Mouse (Mus musculus) liver, embryonic 11.5 days (tissue): ENCODE measurements around the gene Marcksl1. TPM values are rescaled to one million over a fixed set of nuclear protein-coding genes. Genes with fewer than 3 reads are reported as not detected.

Source experiments
- ATAC-seq: fragments of 200-750 bp; cut with Nextera tagmentation; replicated peaks from 2 replicates; pipeline ENCODE4 v1.8.0; 2017; ENCODE audit warnings: moderate number of reproducible peaks, mild to moderate bottlenecking, moderate TSS enrichment, moderate library complexity; ENCODE audit not compliant: low FRiP score
- DNase-seq: peaks from one replicate; pipeline ENCODE4 v3.0.0-alpha.2; 2017; ENCODE audit warnings: low spot score
- H3K27ac ChIP-seq: fragments of 300-500 bp; sonication (generic); 2 replicates; pipeline ENCODE4 v1.5.1; 2014; ENCODE audit warnings: mild to moderate bottlenecking, low read depth, low read length, control low read depth
- H3K27me3 ChIP-seq: fragments of 300-500 bp; sonication (generic); replicated peaks from 2 replicates; pipeline ENCODE4 v1.6.1; 2014; ENCODE audit warnings: low read length, mixed read lengths; ENCODE audit not compliant: control insufficient read depth, insufficient read depth
- H3K36me3 ChIP-seq: fragments of 300-500 bp; sonication (generic); 2 replicates; pipeline ENCODE4 v1.6.1; 2014; ENCODE audit warnings: mild to moderate bottlenecking, low read length, moderate library complexity, mixed read lengths; ENCODE audit not compliant: control insufficient read depth, insufficient read depth
- H3K4me1 ChIP-seq: fragments of 300-500 bp; sonication (generic); replicated peaks from 2 replicates; pipeline ENCODE4 v1.6.1; 2014; ENCODE audit warnings: low read length, mixed read lengths; ENCODE audit not compliant: control insufficient read depth, insufficient read depth
- H3K4me2 ChIP-seq: fragments of 300-500 bp; sonication (generic); 2 replicates; pipeline ENCODE4 v1.6.1; 2014; ENCODE audit warnings: mild to moderate bottlenecking, control low read depth, moderate library complexity
- H3K4me3 ChIP-seq: fragments of 300-500 bp; sonication (generic); 2 replicates; pipeline ENCODE4 v1.5.1; 2014; ENCODE audit warnings: low read depth, low read length, control low read depth
- H3K9ac ChIP-seq: fragments of 300-500 bp; sonication (generic); 2 replicates; pipeline ENCODE4 v1.6.1; 2014; ENCODE audit warnings: low read depth, low read length, control low read depth
- H3K9me3 ChIP-seq: fragments of 300-500 bp; sonication (generic); 2 replicates; pipeline ENCODE4 v1.6.1; 2016; ENCODE audit warnings: low read length, inconsistent platforms, mixed read lengths; ENCODE audit not compliant: control insufficient read depth
- WGBS: fragments of 180-500 bp; shearing (Covaris S2); extraction: QIAGEN DNeasy Blood & Tissue Kit; methylation state at CpG from one replicate; pipeline ENCODE4 v1.1.7; 2014; 5-methylcytosine and 5-hydroxymethylcytosine counted together
- polyA plus RNA-seq: library from polyadenylated mRNA; unstranded; fragments of >200 nt; fragmentation: Nextera tagmentation; extraction: Ambion mirVana; gene quantifications from 2 replicates; pipeline ENCODE4 v1.2.1, GENCODE M21; 2014

Gene Marcksl1
- polyA plus RNA-seq, 1 experiment from 2014 or later, result 395 TPM

GRCm38 (mm10) chr4:129507434-129508236, 5.7 kb upstream of the Marcksl1 start:
- Histone ChIP-seq H3K9me3 (no peaks in the 10 kb centered on the region), H3K4me3 (no peak overlapping the region), H3K9ac (no peak overlapping the region), H3K4me2 (no peak overlapping the region), H3K36me3 (no peaks in the 10 kb centered on the region), H3K4me1 (peaks cover 17% of the 10 kb centered on the region), H3K27ac (no peak overlapping the region), H3K27me3 (no peaks in the 10 kb centered on the region)
- no peak for ATAC-seq
- 52% methylated on average over 9 of the region's 10 CpGs for WGBS
- no peak for DNase-seq

- no peak overlapping the region for H3K4me3 ChIP-seq
- H3K9me3 ChIP-seq, result no peaks in the 10 kb centered on the region
- DNase-seq (no peak), ATAC-seq (no peak)
- H3K9ac ChIP-seq, result no peak overlapping the region
- peaks cover 3% of the 10 kb centered on the region; the same call in 1 of the 2 replicates for H3K27me3 ChIP-seq
- H3K27ac ChIP-seq, result no peak overlapping the region
- H3K36me3 ChIP-seq, result no peaks in the 10 kb centered on the region
- H3K4me1 ChIP-seq, result peaks cover 18% of the 10 kb centered on the region
- H3K4me2 ChIP-seq, result no peak overlapping the region
- 53% methylated on average over 3 of the region's 3 CpGs for WGBS
Observed at GRCm38 (mm10) chr4:129508237-129508515, 5.2 kb upstream of the Marcksl1 start.

GRCm38 (mm10) chr4:129508834-129509600, 4.4 kb upstream of the Marcksl1 start:
- Histone ChIP-seq H3K27ac (no peak overlapping the region), H3K4me3 (no peak overlapping the region), H3K4me1 (peaks cover 15% of the 10 kb centered on the region), H3K4me2 (no peak overlapping the region), H3K9me3 (no peaks in the 10 kb centered on the region), H3K36me3 (no peaks in the 10 kb centered on the region), H3K27me3 (peaks cover 3% of the 10 kb centered on the region; the same call in 1 of the 2 replicates), H3K9ac (no peak overlapping the region)
- DNase-seq, result no peak
- ATAC-seq, result no peak
- 58% methylated on average over 15 of the region's 15 CpGs for WGBS

GRCm38 (mm10) chr4:129509650-129510049, 3.7 kb upstream of the Marcksl1 start:
- Histone ChIP-seq H3K4me3 (no peak overlapping the region), H3K4me2 (no peak overlapping the region), H3K36me3 (no peaks in the 10 kb centered on the region), H3K9me3 (no peaks in the 10 kb centered on the region), H3K9ac (no peak overlapping the region), H3K27me3 (peaks cover 3% of the 10 kb centered on the region; the same call in 1 of the 2 replicates), H3K4me1 (peaks cover 11% of the 10 kb centered on the region), H3K27ac (no peak overlapping the region)
- 51% methylated on average over 3 of the region's 3 CpGs for WGBS
- no peak for DNase-seq
- ATAC-seq, result no peak

GRCm38 (mm10) chr4:129510723-129511412, 2.5 kb upstream of the Marcksl1 start:
- WGBS, result 68% methylated on average over 6 of the region's 6 CpGs
- H3K4me3 ChIP-seq, result no peak overlapping the region
- ATAC-seq, result no peak
- H3K27me3 ChIP-seq, result peaks cover 3% of the 10 kb centered on the region; the same call in 1 of the 2 replicates
- H3K36me3 ChIP-seq, result no peaks in the 10 kb centered on the region
- no peak for DNase-seq
- H3K9me3 ChIP-seq, result no peaks in the 10 kb centered on the region
- no peak overlapping the region for H3K4me2 ChIP-seq
- H3K9ac ChIP-seq, result no peak overlapping the region
- H3K4me1 ChIP-seq, result peaks cover 11% of the 10 kb centered on the region
- no peak overlapping the region for H3K27ac ChIP-seq

- H3K4me2 ChIP-seq, result no peak overlapping the region
- WGBS, result 71% methylated on average over 6 of the region's 6 CpGs
- ATAC-seq, result no peak
- peaks cover 11% of the 10 kb centered on the region for H3K4me1 ChIP-seq
- no peak for DNase-seq
- no peak overlapping the region for H3K27ac ChIP-seq
- H3K9ac ChIP-seq, result no peak overlapping the region
- H3K36me3 ChIP-seq, result peaks cover 1% of the 10 kb centered on the region; the same call in 1 of the 2 replicates
- H3K27me3 ChIP-seq, result peaks cover 3% of the 10 kb centered on the region; the same call in 1 of the 2 replicates
- no peaks in the 10 kb centered on the region for H3K9me3 ChIP-seq
- H3K4me3 ChIP-seq, result no peak overlapping the region
Observed at GRCm38 (mm10) chr4:129511413-129512096, 1.8 kb upstream of the Marcksl1 start.

- Histone ChIP-seq H3K27me3 (peaks cover 3% of the 10 kb centered on the region; the same call in 1 of the 2 replicates), H3K4me2 (peak overlapping the region; percentile 77), H3K36me3 (peaks cover 12% of the 10 kb centered on the region; the same call in 1 of the 2 replicates), H3K27ac (peak overlapping the region; percentile 82), H3K9ac (peak overlapping the region; percentile 97), H3K4me1 (peaks cover 9% of the 10 kb centered on the region), H3K4me3 (peak overlapping the region; percentile 93), H3K9me3 (no peaks in the 10 kb centered on the region)
- ATAC-seq (peak; percentile 40), DNase-seq (no peak)
- WGBS, result under 1% methylated on average over 42 of the region's 57 CpGs
Observed at GRCm38 (mm10) chr4:129513891-129514290, 510 bp downstream of the Marcksl1 start.

GRCm38 (mm10) chr4:129514300-129514898, 1.0 kb downstream of the Marcksl1 start:
- Histone ChIP-seq H3K36me3 (peaks cover 15% of the 10 kb centered on the region; the same call in 1 of the 2 replicates), H3K9ac (peak overlapping the region; percentile 97), H3K4me3 (peak overlapping the region; percentile 93), H3K9me3 (no peaks in the 10 kb centered on the region), H3K27ac (peak overlapping the region; percentile 82), H3K27me3 (peaks cover 3% of the 10 kb centered on the region; the same call in 1 of the 2 replicates), H3K4me1 (peaks cover 9% of the 10 kb centered on the region), H3K4me2 (peak overlapping the region; percentile 77)
- ATAC-seq (peak; percentile 70), DNase-seq (peak; percentile 80)
- 2% methylated on average over 33 of the region's 35 CpGs for WGBS
